Mouse (Mus musculus) liver, embryonic 14.5 days (tissue): Measurements from ENCODE around the gene Camkk1. TPM values are rescaled to one million over a fixed set of nuclear protein-coding genes. Genes with fewer than 3 reads are reported as not detected.
A peak's percentile ranks its signal among the peaks of the same experiment; 100 is the strongest.

Source experiments
- ATAC-seq: fragments of 200-750 bp; cut with Nextera tagmentation; 2 replicates; pipeline ENCODE4 v1.8.0; 2017; ENCODE audit warnings: moderate number of reproducible peaks, mild to moderate bottlenecking, moderate library complexity; ENCODE audit not compliant: insufficient read depth
- DNase-seq, 3 experiments: peaks; one replicate each; pipeline ENCODE4 v3.0.0-alpha.2; 2012 to 2013; ENCODE audit warnings: low read depth in 3 of 3, low spot score in 3 of 3
- H3K27ac ChIP-seq: fragments of 300-500 bp; sonication (generic); 2 replicates; pipeline ENCODE4 v1.5.1; 2014; ENCODE audit warnings: moderate library complexity, mild to moderate bottlenecking, control low read depth, inconsistent platforms
- H3K27me3 ChIP-seq: fragments of 300-500 bp; sonication (generic); 2 replicates; pipeline ENCODE4 v1.6.1; 2014; ENCODE audit warnings: mild to moderate bottlenecking, low read length, moderate library complexity; ENCODE audit not compliant: control insufficient read depth, insufficient read depth
- H3K36me3 ChIP-seq: fragments of 300-500 bp; sonication (generic); replicated peaks from 2 replicates; pipeline ENCODE4 v1.6.1; 2014; ENCODE audit warnings: low read depth; ENCODE audit not compliant: control insufficient read depth, insufficient read depth
- H3K4me1 ChIP-seq, 2 experiments: fragments of 200-500 bp in 1 of 2; fragments of 300-500 bp in 1 of 2; sonication (generic) in 1 of 2; replicated peaks; 2 replicates each; pipeline ENCODE4 v1.6.1; 2012 to 2014; ENCODE audit warnings: antibody characterized with exemption in 1 of 2, inconsistent platforms in 1 of 2, low read length in 1 of 2; ENCODE audit not compliant: control insufficient read depth in 2 of 2, insufficient read depth in 2 of 2
- H3K4me2 ChIP-seq: fragments of 300-500 bp; sonication (generic); 2 replicates; pipeline ENCODE4 v1.6.1; 2014; ENCODE audit warnings: low read depth, mild to moderate bottlenecking, control low read depth, moderate library complexity
- H3K4me3 ChIP-seq, 2 experiments: fragments of 200-500 bp in 1 of 2; fragments of 300-500 bp in 1 of 2; sonication (generic) in 1 of 2; 2 replicates each; pipeline ENCODE4 v1.5.1; 2012 to 2014; ENCODE audit warnings: low read depth in 2 of 2, low read length in 2 of 2, mild to moderate bottlenecking in 2 of 2, control low read depth in 1 of 2, inconsistent platforms in 1 of 2, moderate library complexity in 1 of 2; ENCODE audit not compliant: insufficient read depth in 1 of 2
- H3K9ac ChIP-seq: fragments of 300-500 bp; sonication (generic); replicated peaks from 2 replicates; pipeline ENCODE4 v1.6.1; 2014; ENCODE audit warnings: mild to moderate bottlenecking, control low read depth, moderate library complexity
- H3K9me3 ChIP-seq: fragments of 300-500 bp; sonication (generic); 2 replicates; pipeline ENCODE4 v1.6.1; 2016; ENCODE audit warnings: low read length, mixed read lengths; ENCODE audit not compliant: control insufficient read depth
- CTCF ChIP-seq: IDR thresholded peaks from 2 replicates; pipeline ENCODE4 v1.5.1; 2016; ENCODE audit warnings: antibody characterized with exemption, low read depth, control low read depth
- EP300 ChIP-seq: IDR thresholded peaks from 2 replicates; pipeline ENCODE4 v1.6.1; 2016; ENCODE audit warnings: antibody characterized with exemption, low read depth
- WGBS: fragments of 180-500 bp; shearing (Covaris S2); extraction: QIAGEN DNeasy Blood & Tissue Kit; methylation state at CpG from one replicate; pipeline ENCODE4 v1.1.7; 2014; ENCODE audit not compliant: insufficient replicate concordance; 5-methylcytosine and 5-hydroxymethylcytosine counted together
- polyA plus RNA-seq, 2 experiments: library from polyadenylated mRNA; depleted of rRNA in 1 of 2; stranded (reverse) in 1 of 2; unstranded in 1 of 2; fragments of >200 nt; fragmentation: Nextera tagmentation in 1 of 2; extraction: Ambion mirVana in 1 of 2; gene quantifications; 2 replicates each; pipeline versions ENCODE4 v1.2.1 to v1.2.3; 2012 to 2014

The Camkk1 gene
- polyA plus RNA-seq, 2 experiments: 0.36 to 0.69 TPM

GRCm38 (mm10) chr11:73030821-73031498 is 12.2 kb downstream of the Camkk1 start:
- TF ChIP-seq CTCF (0 out of 2 replicates have a peak, but pooled peaks have one; percentile 30), EP300 (no peak)
- Histone ChIP-seq H3K4me3 (peak overlapping the region; percentile 24 to 48), H3K27ac (no peak overlapping the region), H3K4me1 (peaks cover 0 to 4% of the 10 kb centered on the region in 2 experiments; a peak in 1 of 4 replicates), H3K36me3 (no peaks in the 10 kb centered on the region), H3K27me3 (no peaks in the 10 kb centered on the region), H3K9me3 (no peaks in the 10 kb centered on the region), H3K4me2 (peak overlapping the region; percentile 61), H3K9ac (no peak overlapping the region; the same call in 1 of the 2 replicates)
- DNase-seq (peak; percentile 64 to 71 (median 71)), ATAC-seq (peak; percentile 84)
- WGBS: 42% methylated on average over 20 of the region's 20 CpGs

- H3K27me3 ChIP-seq: no peaks in the 10 kb centered on the region
- H3K9ac ChIP-seq: no peak overlapping the region
- H3K4me3 ChIP-seq: no peak overlapping the region
- H3K4me1 ChIP-seq: peaks cover 0 to 4% of the 10 kb centered on the region in 2 experiments; a peak in 1 of 4 replicates
- no peak overlapping the region for H3K27ac ChIP-seq
- TF ChIP-seq EP300 (no peak), CTCF (no peak)
- ATAC-seq (no peak), DNase-seq (no peak)
- H3K36me3 ChIP-seq: no peaks in the 10 kb centered on the region
- no peak overlapping the region for H3K4me2 ChIP-seq
- WGBS: 57% methylated on average over 5 of the region's 5 CpGs
- H3K9me3 ChIP-seq: no peaks in the 10 kb centered on the region
Observed at GRCm38 (mm10) chr11:73031536-73031935, 12.7 kb downstream of the Camkk1 start.

- Histone ChIP-seq H3K4me1 (peaks cover 0 to 3% of the 10 kb centered on the region in 2 experiments; a peak in 1 of 4 replicates), H3K4me3 (no peak overlapping the region), H3K36me3 (no peaks in the 10 kb centered on the region), H3K27ac (no peak overlapping the region), H3K9ac (no peak overlapping the region), H3K4me2 (no peak overlapping the region), H3K27me3 (no peaks in the 10 kb centered on the region), H3K9me3 (no peaks in the 10 kb centered on the region)
- ATAC-seq (no peak), DNase-seq (no peak)
- TF ChIP-seq CTCF (no peak), EP300 (no peak)
- WGBS: 71% methylated on average over 7 of the region's 7 CpGs
Observed at GRCm38 (mm10) chr11:73036077-73036476, 17.3 kb downstream of the Camkk1 start.

DNA sequence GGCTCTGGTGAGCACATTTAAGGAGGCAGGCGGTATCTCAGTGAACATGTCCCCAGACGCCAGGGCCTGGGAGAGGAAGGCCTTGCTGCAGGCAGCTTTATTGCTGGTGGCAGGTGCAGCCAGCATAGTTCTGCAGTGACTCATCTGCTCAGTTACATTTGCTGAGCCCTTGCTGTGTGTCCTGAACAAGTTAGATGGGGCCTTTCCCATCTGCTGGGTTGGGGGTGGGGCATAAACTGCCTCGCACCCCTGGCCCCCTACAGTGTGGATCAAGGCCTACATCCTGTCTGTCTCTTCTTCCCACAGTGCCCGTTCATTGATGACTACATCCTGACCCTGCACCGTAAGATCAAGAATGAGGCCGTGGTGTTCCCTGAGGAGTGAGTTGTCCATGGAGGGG is 18.1 kb downstream of the Camkk1 start:
- Histone ChIP-seq H3K9ac (no peak overlapping the region), H3K4me2 (no peak overlapping the region), H3K27ac (no peak overlapping the region), H3K9me3 (no peaks in the 10 kb centered on the region), H3K27me3 (no peaks in the 10 kb centered on the region), H3K36me3 (no peaks in the 10 kb centered on the region), H3K4me3 (no peak overlapping the region), H3K4me1 (no peaks in the 10 kb centered on the region)
- TF ChIP-seq CTCF: no peak
- TF ChIP-seq EP300: no peak
- no peak for ATAC-seq
- no peak for DNase-seq
- 65% methylated on average over 6 of the region's 6 CpGs for WGBS

- TF ChIP-seq CTCF: no peak
- H3K27ac ChIP-seq: no peak overlapping the region
- H3K4me2 ChIP-seq: no peak overlapping the region
- no peak overlapping the region for H3K4me3 ChIP-seq
- no peaks in the 10 kb centered on the region for H3K4me1 ChIP-seq
- no peak overlapping the region for H3K9ac ChIP-seq
- no peaks in the 10 kb centered on the region for H3K9me3 ChIP-seq
- H3K27me3 ChIP-seq: no peaks in the 10 kb centered on the region
- ATAC-seq: no peak
- WGBS: 57% methylated on average over 3 of the region's 3 CpGs
- DNase-seq: no peak
- H3K36me3 ChIP-seq: no peaks in the 10 kb centered on the region
Observed at GRCm38 (mm10) chr11:73037691-73038090, 18.9 kb downstream of the Camkk1 start.
